Mouse (Mus musculus): ENCODE measurements around the gene Uhrf2. TPM values are rescaled to one million over a fixed set of nuclear protein-coding genes. Genes with fewer than 3 reads are reported as not detected.

Uhrf2 gene
- total RNA-seq, 2 experiments from 2014 or later: 15.7 to 23.4 TPM

DNA sequence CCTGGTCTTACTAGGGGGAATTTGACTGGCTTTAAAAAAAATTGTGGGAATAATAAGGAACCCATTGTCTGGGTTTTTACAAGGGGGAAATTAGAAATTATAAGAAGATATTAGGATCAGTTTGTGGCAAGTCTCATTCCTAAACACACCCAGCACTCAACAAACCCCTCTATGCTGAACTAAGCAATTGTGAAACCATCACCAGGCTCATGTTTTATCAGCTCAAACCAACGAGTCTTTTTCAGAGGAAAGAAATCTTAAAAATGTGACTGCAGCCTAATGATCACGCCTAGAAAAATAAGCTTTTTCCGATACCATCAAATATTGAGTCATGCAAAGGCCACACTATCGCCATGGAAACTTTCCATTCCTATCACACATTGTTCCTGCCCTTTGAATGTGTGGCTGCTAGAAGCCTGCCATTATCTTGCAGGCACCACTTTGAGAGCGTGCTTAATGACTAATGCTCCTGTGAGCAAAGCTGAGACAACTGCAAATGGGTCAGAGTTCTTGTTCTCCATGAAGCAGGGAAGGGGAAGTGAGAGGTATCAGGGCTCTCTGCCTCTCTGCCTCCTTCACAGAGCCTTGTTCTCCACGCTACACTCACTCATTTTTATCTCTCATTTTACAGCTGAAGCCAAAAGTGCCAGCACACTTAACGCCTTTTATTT is 94.8 kb downstream of the Uhrf2 start:
- no peak for DNase-seq

DNA sequence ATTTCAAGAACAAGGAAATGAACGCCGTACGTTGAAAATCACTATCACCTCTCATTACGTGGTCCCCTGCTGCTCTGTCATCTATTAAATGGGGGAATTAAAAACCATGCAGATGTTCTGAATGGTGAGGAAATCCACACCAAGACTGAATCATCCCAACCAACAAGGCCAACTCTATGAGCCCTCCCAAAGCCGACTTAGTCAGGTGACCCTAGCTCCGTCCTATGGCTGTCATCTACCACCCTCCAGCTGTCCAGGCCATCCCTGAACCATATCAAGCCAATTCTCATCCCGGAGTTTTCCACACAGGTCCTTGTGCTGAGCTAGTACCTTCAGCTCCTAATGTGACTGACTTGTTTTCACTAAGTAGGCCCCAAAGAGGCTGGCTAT is 95.4 kb downstream of the Uhrf2 start:
- no peak for DNase-seq

DNA sequence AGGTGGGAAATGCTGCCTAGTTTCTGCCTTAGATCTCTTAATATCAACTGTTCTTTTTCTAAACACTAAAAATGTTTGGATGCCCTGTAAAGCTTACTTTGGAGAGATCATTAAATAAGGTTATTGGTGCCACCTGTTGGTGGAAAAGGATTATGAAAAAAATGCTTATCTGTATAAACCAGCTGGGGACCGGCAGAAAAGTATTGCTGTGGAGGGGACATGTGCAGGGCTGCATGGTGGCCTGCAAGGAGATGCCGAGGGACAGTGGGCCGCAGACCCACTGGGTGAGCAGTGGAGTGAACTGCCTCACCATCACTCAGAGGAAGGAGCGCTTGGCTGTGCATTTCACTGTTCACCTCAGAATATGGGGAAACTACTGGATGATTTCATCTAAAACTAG is 97.9 kb downstream of the Uhrf2 start:
- DNase-seq: no peak

DNA sequence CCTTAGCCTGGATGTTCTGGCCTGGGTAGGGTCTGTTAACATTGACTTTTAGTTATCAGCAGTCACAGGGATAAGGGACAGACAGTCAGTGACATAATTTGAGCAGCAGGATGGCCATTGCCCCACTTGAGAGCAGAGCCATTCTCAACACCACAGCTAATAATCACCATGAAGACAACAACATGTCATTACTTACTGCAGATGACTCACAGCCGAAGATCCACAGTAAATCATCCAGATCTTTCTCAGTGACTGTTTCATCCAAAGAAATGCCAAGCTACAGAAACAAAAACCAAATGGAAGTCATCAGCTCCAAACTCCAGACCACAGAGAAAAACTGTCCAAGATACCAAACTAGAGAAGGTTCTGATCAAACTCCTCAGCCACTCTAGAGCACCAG is 106.0 kb downstream of the Uhrf2 start:
- no peak for DNase-seq

Other genes starting within 250 kb of the Uhrf2 start
- 10 to 100 TPM; 12.4 to 16.1 TPM for gene 9930021J03Rik, start 224.5 kb upstream of the Uhrf2 start, total RNA-seq (2021)
- 1 to 10 TPM; 8.0 to 9.0 TPM for gene Ranbp6, start 217.5 kb upstream of the Uhrf2 start, total RNA-seq (2021)
- gene Il33, start 105.4 kb upstream of the Uhrf2 start, total RNA-seq (2021): 1 to 10 TPM; 6.8 to 7.1 TPM
- gene Trpd52l3, start 26.7 kb upstream of the Uhrf2 start, total RNA-seq (2021): not detected
- gene Gldc, start 144.9 kb downstream of the Uhrf2 start, total RNA-seq (2021): under 1 TPM; 0.16 to 0.34 TPM
- gene Mbl2, start 202.4 kb downstream of the Uhrf2 start, total RNA-seq (2021): not detected

All from gastrocnemius, postnatal 10 days (tissue).